Mouse (Mus musculus): ENCODE measurements around the gene Tubb2a.

Tubb2a gene

GRCm38 (mm10) chr13:34077492-34078271 is at the start of gene Tubb2a:
TSS of gene Tubb2a (minus strand) at chr13:34078007.
- in situ Hi-C loops (cut with MboI, MseI): loop anchor here in 1 of 2 experiments (5.0 kb wide), 1 partner anchor 50 kb away; no protein-coding TSS in a partner anchor

GRCm38 (mm10) chr13:34125711-34126110 is 47.9 kb upstream of the Tubb2a start:
- in situ Hi-C loops (cut with MboI, MseI): loop anchor here in 1 of 2 experiments (5.0 to 25.0 kb wide), 2 partner anchors 48 to 1612 kb away; partner anchors contain the start of gene Tubb2a

GRCm38 (mm10) chr13:34120536-34120935 is 42.7 kb upstream of the Tubb2a start:
- in situ Hi-C loops (cut with MboI, MseI): no loop called here

DNA sequence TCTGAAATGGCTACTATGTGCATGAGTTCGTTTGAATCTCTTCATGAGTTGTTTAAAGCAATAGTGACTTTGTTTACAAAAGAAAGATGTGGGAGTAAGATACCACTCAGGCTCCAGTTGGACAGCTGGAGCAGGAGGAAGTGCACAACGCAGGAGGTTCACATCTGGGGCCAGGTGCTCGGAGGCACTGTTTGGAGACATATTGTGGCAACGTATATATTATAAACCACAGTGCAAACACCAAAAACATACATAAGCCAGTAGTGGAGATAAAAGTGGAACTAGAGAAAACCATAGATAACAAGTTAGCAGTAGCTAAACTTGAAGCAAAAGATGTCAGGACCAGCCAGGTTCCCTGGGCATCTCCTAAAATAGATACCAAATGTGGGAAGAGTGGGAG is 41.6 kb upstream of the Tubb2a start:
- in situ Hi-C loops (cut with MboI, MseI): no loop called here

GRCm38 (mm10) chr13:34118816-34119215 is 41.0 kb upstream of the Tubb2a start:
- in situ Hi-C loops (cut with MboI, MseI): no loop called here

- in situ Hi-C loops (cut with MboI, MseI): no loop called here
Measured at GRCm38 (mm10) chr13:34116508-34116907, 38.7 kb upstream of the Tubb2a start.

- in situ Hi-C loops (cut with MboI, MseI): no loop called here
Measured at GRCm38 (mm10) chr13:34114654-34115053, 36.8 kb upstream of the Tubb2a start.

- in situ Hi-C loops (cut with MboI, MseI): no loop called here
Measured at GRCm38 (mm10) chr13:34113086-34113485, 35.3 kb upstream of the Tubb2a start.

- in situ Hi-C loops (cut with MboI, MseI): no loop called here
Measured at GRCm38 (mm10) chr13:34112369-34113081, 34.7 kb upstream of the Tubb2a start.

DNA sequence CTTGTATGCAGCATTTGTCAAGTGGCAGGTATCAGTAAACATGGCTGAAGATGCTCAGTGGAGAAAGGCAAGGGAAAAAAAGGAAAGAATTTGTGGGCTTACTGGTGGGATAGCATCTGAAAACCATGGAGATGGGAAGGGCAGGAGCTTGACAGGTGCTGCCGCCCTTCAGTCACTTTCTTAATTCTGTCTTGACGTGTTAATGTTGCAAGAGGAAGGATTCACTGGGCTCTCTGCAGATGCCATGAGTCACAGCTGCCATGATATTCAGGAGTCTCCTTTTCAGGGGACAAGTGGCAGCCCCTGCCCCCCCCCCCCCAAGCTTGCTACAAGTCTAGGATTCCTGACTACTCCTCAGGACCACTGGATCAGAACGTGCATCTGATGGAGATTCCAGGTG is 34.1 kb upstream of the Tubb2a start:
- in situ Hi-C loops (cut with MboI, MseI): no loop called here

- in situ Hi-C loops (cut with MboI, MseI): no loop called here
Measured at GRCm38 (mm10) chr13:34111019-34111418, 33.2 kb upstream of the Tubb2a start.

GRCm38 (mm10) chr13:34109677-34110058 is 31.9 kb upstream of the Tubb2a start:
- in situ Hi-C loops (cut with MboI, MseI): no loop called here

DNA sequence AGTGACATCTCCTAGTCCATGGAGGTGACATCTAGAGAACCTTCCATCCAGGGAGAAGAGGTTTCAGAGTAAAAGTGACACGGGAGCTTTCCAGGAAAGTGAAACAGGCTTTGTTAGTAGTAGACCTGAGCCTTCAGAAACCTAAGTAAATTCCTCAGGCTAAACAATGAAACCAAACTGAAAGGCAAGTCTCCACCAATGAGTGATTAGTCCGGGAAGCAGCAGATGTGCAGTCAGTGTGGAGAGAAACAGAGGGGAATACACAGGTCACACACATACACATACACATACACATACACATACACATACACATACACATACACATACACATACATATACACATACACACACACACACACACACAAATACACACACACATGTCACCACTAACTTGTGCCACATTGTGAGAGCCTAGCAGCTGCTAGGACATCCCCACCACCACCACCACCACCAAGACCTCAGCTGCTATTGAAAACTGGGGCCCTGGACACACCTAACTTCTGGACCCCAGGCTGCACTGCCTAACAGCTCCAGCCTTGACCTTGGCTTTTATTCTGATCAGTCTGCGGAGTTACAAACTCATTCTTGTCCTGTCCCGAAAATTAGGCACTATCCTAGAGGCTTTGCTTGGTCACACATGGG is 31.3 kb upstream of the Tubb2a start:
- in situ Hi-C loops (cut with MboI, MseI): no loop called here

DNA sequence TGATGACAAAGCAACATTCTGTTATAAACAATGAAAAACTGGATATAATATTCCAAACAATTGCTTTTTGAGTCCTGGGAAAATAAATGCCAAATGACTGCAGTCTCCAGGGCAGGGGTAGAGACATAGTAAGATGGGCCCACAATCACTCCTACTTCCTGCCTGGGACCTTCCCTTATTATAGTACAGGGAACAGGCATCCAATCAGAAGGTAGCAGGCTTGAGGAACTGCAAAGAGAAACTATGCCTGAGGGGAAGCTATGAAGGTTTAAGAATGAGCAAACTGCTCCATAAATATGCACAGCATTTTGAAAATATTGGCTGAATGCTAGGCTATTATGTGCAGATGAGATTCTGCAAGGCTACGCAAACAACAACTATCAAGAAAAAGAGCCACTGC is 29.2 kb upstream of the Tubb2a start:
- in situ Hi-C loops (cut with MboI, MseI): no loop called here

- in situ Hi-C loops (cut with MboI, MseI): no loop called here
Measured at GRCm38 (mm10) chr13:34106256-34106655, 28.4 kb upstream of the Tubb2a start.

- in situ Hi-C loops (cut with MboI, MseI): no loop called here
Measured at GRCm38 (mm10) chr13:34105364-34105763, 27.6 kb upstream of the Tubb2a start.

- in situ Hi-C loops (cut with MboI, MseI): no loop called here
Measured at GRCm38 (mm10) chr13:34101908-34102307, 24.1 kb upstream of the Tubb2a start.

- in situ Hi-C loops (cut with MboI, MseI): no loop called here
Measured at GRCm38 (mm10) chr13:34101247-34101646, 23.4 kb upstream of the Tubb2a start.

DNA sequence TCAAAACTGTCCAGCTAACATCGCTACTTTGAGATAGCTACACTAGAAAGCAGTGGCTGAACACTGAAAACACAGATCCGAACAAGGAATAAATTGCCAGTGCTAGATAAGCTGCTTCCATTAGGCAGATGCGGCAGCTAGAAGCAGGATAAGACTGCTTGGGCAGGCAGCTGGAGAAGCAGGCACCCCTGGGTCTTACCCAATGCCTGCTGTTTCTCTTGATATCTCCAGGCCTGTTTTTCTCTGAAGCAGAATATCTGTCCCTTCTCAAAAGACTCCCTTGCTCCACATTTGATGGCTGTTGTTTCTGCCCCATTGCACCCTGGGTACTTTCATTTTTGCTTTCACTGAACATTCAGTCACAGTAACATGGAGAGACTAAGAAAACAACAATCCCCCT is 22.9 kb upstream of the Tubb2a start:
- in situ Hi-C loops (cut with MboI, MseI): no loop called here

- in situ Hi-C loops (cut with MboI, MseI): no loop called here
Measured at GRCm38 (mm10) chr13:34097086-34097485, 19.3 kb upstream of the Tubb2a start.

GRCm38 (mm10) chr13:34096455-34096854 is 18.6 kb upstream of the Tubb2a start:
- in situ Hi-C loops (cut with MboI, MseI): no loop called here

All from T-helper 17 cell (primary cell).